Mouse (Mus musculus): ENCODE measurements around the gene Prnp. TPM values are rescaled to one million over a fixed set of nuclear protein-coding genes. Genes with fewer than 3 reads are reported as not detected.

The Prnp gene
- polyA plus RNA-seq (2015; fragmentation: Nextera tagmentation; extraction: Ambion mirVana), result 30.3 and 32.3 TPM in 2 replicates

DNA sequence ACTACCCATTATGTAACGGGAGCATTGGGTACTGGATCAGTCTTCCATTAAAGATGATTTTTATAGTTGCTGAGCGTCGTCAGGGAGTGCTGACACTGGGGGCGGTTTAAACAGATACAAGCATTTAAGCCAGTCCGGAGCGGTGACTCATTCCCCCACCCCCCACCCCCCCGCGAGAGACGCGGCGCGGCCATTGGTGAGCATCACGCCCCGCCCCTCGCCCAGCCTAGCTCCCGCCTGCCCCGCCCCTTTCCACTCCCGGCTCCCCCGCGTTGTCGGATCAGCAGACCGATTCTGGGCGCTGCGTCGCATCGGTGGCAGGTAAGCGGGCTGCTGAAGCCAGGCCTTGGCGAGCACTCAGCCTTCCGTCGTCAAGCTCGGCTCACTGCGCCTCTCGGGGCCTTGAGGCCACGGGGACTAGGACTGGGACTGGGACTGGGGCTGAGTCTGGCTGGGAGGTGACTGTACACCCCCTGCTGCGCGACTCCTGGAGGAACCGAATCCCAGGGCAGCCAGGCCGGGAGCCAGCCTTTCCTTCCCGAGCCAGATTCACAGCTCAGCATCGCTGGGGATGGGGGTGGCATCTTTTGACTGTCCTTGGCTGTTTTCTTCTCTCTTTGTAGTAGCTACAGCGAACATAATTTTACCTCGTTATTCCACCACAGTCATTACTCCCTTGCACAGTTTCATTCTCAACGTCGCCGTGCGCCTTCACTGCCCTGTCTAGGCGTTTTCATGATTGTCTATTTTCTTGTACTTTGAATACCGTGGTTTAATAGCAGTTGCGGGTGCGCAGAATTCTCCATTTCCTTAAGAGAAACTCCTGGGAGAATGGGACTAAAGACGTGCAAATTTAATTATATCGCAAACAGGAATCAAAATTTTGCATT lies at the start of gene Prnp, which contains the start of gene Prn:
Gene Prnp, plus strand, starts transcription at position 246 of the 890 bp plus-strand sequence.
Gene Prn, plus strand, starts transcription at position 275 of the 890 bp plus-strand sequence.
- 5% methylated on average over 52 of the region's 52 CpGs for WGBS (ENCODE audit: insufficient replicate concordance)

DNA sequence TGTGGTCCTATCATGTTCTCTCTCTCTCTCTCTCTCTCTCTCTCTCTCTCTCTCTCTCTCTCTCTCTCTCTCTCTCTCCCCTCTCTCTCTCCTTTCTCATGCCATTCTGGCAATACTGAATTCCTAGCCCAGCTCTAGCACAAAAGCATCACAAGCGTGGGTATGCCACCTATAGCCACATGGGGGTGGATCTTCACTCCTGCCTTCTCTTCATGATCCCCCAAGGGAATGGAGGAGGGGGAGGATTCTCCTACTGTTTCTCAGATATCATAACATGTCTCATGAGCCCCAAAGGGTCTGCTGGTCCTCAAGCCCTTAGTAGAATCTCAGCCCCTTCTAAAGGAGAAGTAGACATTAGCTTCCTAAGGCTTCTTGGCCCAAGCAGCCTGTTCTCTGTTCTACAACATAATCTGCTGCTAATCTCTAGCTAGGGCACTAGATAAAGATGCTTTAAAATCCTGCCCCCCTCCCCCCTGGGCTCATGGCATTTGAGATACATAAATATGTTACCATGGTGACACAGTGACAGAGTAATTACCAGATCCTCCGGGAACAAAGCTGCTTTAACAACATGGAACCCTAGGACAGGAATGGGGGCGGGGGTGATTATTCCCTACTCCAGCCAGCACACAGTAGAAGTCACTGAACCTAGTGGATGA lies 47.0 kb upstream of the Prnp start:
- H3K4me3 ChIP-seq (replicated peaks), result no peak overlapping the region
- 72% methylated on average over 3 of the region's 3 CpGs for WGBS (ENCODE audit: insufficient replicate concordance)
- peaks cover 28% of the 10 kb centered on the region for H3K4me1 ChIP-seq (replicated peaks)
- H3K27me3 ChIP-seq, result no peaks in the 10 kb centered on the region; the same call in 1 of the 2 replicates
- H3K27ac ChIP-seq, result no peak overlapping the region
- no peak overlapping the region for H3K9ac ChIP-seq
- no peaks in the 10 kb centered on the region for H3K9me3 ChIP-seq (replicated peaks)
- DNase-seq (no peak), ATAC-seq (ENCODE audit: low read depth) (no peak)
- no peaks in the 10 kb centered on the region for H3K36me3 ChIP-seq
- no peak overlapping the region for H3K4me2 ChIP-seq

More for the DNA sequence above, at the start of gene Prnp, which contains the start of gene Prn:
- Histone ChIP-seq H3K9me3 (replicated peaks) (no peaks in the 10 kb centered on the region), H3K27ac (peak within 1 kb of the TSS; percentile 86), H3K4me1 (replicated peaks) (peaks cover 54% of the 10 kb centered on the region), H3K9ac (peak within 1 kb of the TSS; percentile 91), H3K4me3 (replicated peaks) (peak within 1 kb of the TSS; percentile 80), H3K36me3 (peaks cover 6% of the 10 kb centered on the region), H3K4me2 (peak within 1 kb of the TSS; percentile 82), H3K27me3 (no peaks in the 10 kb centered on the region)
- DNase-seq (peak; percentile 90), ATAC-seq (ENCODE audit: low read depth) (peak; percentile 88)

DNA sequence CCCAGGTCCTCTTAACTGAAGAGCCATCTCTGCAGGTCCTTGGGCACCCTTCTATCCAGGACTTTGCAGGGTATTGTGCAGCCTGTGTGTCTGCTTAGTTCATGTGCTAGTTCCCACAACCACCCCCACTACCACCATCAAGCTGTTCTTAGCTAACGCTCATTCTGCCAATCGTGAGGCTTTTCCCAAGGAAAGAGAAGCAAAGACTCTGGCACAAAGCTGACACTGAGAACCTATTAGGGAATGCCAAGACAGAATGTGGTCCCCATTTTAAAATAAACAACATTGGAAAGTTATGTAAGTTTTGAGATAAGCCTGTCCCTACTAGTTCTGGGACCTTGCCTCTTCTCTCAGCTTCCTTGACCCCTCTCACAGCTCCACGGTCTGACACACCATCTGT lies 46.3 kb upstream of the Prnp start:
- Histone ChIP-seq H3K9me3 (replicated peaks) (no peaks in the 10 kb centered on the region), H3K27ac (peak overlapping the region; percentile 62), H3K4me1 (replicated peaks) (peaks cover 32% of the 10 kb centered on the region), H3K4me2 (no peak overlapping the region), H3K4me3 (replicated peaks) (no peak overlapping the region), H3K36me3 (no peaks in the 10 kb centered on the region), H3K9ac (no peak overlapping the region), H3K27me3 (no peaks in the 10 kb centered on the region; the same call in 1 of the 2 replicates)
- ATAC-seq (ENCODE audit: low read depth), result no peak
- no peak for DNase-seq
- 58% methylated on average over 3 of the region's 3 CpGs for WGBS (ENCODE audit: insufficient replicate concordance)

DNA sequence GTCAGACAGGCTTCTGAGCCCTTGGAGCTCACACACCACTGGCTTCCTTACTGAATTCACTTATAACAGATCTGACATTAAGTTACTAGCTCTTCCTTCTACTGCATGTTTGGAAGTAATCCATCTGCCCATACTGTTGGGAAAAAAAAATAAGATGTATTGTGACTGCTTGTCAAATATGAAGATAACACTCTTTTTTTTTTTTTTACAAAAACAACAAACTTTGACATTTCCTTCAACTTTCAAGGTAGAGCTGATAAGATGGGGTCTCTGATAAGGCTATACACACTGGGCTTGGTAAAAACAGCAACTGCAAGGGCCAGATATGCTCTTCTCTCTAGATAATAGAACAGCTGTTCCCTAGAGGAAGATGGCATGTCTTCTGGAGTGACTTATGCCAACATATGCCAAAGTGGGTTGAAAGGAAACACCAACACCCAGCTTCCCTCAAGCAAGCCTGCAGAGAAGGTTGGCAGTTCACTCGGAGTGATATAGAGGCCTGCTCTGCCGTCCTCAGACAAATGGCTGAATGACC lies 45.4 kb upstream of the Prnp start:
- no peak overlapping the region for H3K9ac ChIP-seq
- H3K9me3 ChIP-seq (replicated peaks), result no peaks in the 10 kb centered on the region
- DNase-seq (peak; percentile 28), ATAC-seq (ENCODE audit: low read depth) (peak; percentile 80)
- H3K4me2 ChIP-seq, result no peak overlapping the region
- H3K27me3 ChIP-seq, result no peaks in the 10 kb centered on the region
- H3K4me3 ChIP-seq (replicated peaks), result no peak overlapping the region
- H3K4me1 ChIP-seq (replicated peaks), result peaks cover 32% of the 10 kb centered on the region
- peak overlapping the region; percentile 62 for H3K27ac ChIP-seq
- no peaks in the 10 kb centered on the region for H3K36me3 ChIP-seq
- 56% methylated on average over 2 of the region's 2 CpGs for WGBS (ENCODE audit: insufficient replicate concordance)

DNA sequence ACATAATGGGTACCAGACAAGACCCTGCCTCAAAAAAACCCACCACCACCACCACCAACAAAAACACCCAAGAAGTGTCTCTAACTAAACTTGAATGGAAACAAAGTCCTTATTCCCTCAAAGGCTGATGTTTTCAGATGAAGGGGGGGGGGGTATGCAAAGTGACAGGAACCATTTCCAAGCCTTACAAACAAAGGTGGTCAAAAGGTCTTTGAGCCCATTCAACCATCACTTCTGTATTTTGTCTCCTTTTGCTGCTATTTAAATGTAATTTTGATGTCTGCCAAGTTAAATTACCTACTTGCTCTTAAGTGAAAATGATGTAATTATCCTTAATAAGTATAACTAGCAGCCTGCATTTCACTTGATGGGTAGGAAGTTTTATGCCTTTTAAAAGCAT lies 43.1 kb upstream of the Prnp start:
- Histone ChIP-seq H3K9me3 (replicated peaks) (no peaks in the 10 kb centered on the region), H3K27ac (no peak overlapping the region), H3K4me2 (no peak overlapping the region), H3K4me3 (replicated peaks) (no peak overlapping the region), H3K9ac (no peak overlapping the region), H3K4me1 (replicated peaks) (peaks cover 32% of the 10 kb centered on the region), H3K27me3 (no peaks in the 10 kb centered on the region), H3K36me3 (no peaks in the 10 kb centered on the region)
- no peak for DNase-seq
- ATAC-seq (ENCODE audit: low read depth), result no peak

DNA sequence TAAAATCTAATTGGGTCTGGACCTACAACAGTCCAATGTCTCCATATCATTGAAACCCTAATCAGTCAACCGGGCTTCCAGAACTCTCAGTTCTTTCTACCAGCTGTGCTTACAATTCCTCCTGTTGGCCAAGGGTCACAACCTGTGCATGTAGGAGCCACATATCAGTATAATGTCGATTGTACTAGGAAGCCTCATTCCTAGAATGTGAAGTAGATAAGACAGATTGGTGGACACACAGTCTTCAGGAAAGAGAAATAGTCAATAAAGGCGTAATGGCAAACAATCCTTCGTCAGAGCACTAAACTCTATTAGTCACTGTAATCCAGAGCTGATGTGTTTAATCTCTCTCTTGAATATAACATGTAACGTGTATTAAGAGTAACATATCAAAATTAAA lies 40.7 kb upstream of the Prnp start:
- H3K9me3 ChIP-seq (replicated peaks), result no peaks in the 10 kb centered on the region
- no peaks in the 10 kb centered on the region for H3K36me3 ChIP-seq
- peaks cover 20% of the 10 kb centered on the region for H3K4me1 ChIP-seq (replicated peaks)
- no peak overlapping the region for H3K27ac ChIP-seq
- H3K4me2 ChIP-seq, result no peak overlapping the region
- no peak overlapping the region for H3K9ac ChIP-seq
- no peaks in the 10 kb centered on the region for H3K27me3 ChIP-seq
- H3K4me3 ChIP-seq (replicated peaks), result no peak overlapping the region
- 62% methylated on average over 5 of the region's 5 CpGs for whole genome bisulfite sequencing (ENCODE audit: insufficient replicate concordance)
- DNase-seq (no peak), ATAC-seq (ENCODE audit: low read depth) (no peak)

DNA sequence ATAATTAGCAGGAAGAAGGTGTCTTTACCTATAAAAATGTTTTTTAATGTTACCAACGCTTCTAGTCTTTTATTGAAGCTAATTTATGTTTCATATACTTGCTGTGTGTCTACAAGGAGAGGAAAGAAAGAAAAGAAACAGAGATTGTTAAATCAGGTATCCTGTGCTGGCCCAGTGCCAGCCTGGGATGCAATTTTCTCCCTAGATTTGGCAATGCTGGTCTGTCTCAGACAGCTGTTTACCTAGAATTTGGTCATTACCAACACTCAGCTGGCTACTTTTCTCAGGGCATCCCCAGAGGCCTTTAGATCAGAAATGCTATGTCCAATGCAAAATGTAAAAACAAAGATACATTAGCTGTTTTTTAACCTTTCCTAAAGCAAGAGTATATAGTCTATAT lies 36.4 kb upstream of the Prnp start:
- ATAC-seq (ENCODE audit: low read depth) (no peak), DNase-seq (no peak)
- Histone ChIP-seq H3K4me2 (no peak overlapping the region), H3K9ac (no peak overlapping the region), H3K27me3 (no peaks in the 10 kb centered on the region), H3K9me3 (replicated peaks) (no peaks in the 10 kb centered on the region), H3K36me3 (no peaks in the 10 kb centered on the region), H3K27ac (no peak overlapping the region), H3K4me3 (replicated peaks) (no peak overlapping the region), H3K4me1 (replicated peaks) (no peaks in the 10 kb centered on the region)
- WGBS (ENCODE audit: insufficient replicate concordance), result 48% methylated on average over 1 of the region's 1 CpGs

DNA sequence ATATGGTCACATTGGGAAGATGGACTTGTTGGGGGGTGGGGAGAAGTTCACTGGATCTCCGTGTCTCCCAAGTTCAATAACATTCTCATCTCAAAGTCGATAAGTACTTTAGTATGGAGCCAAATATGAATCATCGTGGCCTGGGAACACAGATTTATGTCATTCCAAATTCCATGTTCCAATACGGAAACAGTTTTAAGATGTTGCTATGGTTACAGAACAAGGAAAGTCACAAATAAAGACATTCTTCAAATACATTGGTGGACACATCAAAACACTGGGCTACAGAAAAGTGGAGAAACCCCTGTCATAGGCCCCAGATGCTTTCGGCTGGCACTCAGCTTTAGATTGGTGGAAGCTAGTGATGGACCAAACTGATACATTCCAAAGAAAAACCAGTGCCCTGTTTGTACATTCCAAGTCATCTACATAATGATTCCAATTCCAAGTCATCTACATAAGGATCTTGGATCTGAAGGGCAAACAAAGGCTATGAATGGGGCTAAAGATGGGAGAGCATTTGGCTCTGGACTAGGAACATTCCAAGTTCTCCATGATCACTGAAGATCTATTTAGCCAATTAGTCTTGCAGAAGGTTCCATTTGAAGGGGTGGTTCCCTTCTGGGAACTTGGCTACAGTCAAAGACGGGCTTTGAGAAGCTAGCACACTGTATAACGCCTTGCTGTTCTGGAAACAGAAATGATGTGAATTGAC lies 33.0 kb upstream of the Prnp start:
- Histone ChIP-seq H3K36me3 (no peaks in the 10 kb centered on the region), H3K27ac (no peak overlapping the region), H3K9me3 (replicated peaks) (no peaks in the 10 kb centered on the region), H3K4me3 (replicated peaks) (no peak overlapping the region), H3K4me1 (replicated peaks) (no peaks in the 10 kb centered on the region), H3K4me2 (no peak overlapping the region), H3K9ac (no peak overlapping the region), H3K27me3 (no peaks in the 10 kb centered on the region)
- no peak for ATAC-seq (ENCODE audit: low read depth)
- DNase-seq, result no peak
- 76% methylated on average over 7 of the region's 7 CpGs for WGBS (ENCODE audit: insufficient replicate concordance)

DNA sequence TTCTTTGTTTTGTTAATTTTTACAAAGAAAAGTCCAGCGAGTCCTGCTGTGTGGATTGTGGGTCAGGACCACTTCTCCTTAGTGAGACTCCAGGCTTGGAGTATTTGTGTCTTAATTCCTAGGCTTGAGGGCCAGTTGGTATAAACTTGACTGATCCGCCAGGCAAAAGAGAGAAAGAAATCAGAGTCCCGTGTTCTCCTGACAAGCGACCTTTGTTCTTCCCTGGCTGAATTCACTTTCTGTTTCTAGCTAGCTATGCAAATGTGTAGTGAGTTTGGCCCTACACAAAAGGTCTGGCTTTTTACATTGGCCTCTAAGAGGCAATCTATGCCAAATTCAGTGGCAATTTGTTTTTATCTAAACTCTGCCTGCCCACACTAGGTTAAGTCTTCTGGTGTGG lies 28.0 kb upstream of the Prnp start:
- no peak overlapping the region for H3K27ac ChIP-seq

DNA sequence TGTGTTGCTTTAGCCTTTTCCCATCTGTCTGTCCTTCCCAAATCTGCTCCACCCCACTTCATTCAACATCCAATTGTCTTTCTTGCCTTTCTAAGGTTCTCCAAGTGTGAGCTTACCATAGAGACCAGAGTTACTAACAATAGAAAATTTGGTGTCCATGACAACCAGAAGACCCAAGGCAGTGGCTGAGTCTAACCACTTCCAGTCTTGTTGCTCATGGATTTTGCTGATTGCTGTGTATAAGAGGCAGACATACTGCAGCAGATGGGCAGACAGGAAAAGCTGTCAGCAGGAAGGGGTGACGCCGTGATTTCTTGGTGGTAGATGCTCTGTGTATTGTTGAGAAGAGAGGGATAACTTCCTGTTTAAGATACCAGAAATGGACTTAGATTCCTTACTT lies 26.6 kb upstream of the Prnp start:
- Histone ChIP-seq H3K9me3 (replicated peaks) (no peaks in the 10 kb centered on the region), H3K36me3 (no peaks in the 10 kb centered on the region), H3K27me3 (peaks cover 4% of the 10 kb centered on the region; the same call in 1 of the 2 replicates), H3K9ac (no peak overlapping the region), H3K4me1 (replicated peaks) (no peaks in the 10 kb centered on the region), H3K4me2 (no peak overlapping the region), H3K27ac (no peak overlapping the region), H3K4me3 (replicated peaks) (no peak overlapping the region)
- DNase-seq, result no peak
- WGBS (ENCODE audit: insufficient replicate concordance), result 10% methylated on average over 2 of the region's 2 CpGs
- ATAC-seq (ENCODE audit: low read depth), result no peak

More for the DNA sequence above, 28.0 kb upstream of the Prnp start:
- Histone ChIP-seq H3K4me2 (no peak overlapping the region), H3K9ac (no peak overlapping the region), H3K27me3 (0 out of 2 replicates have a peak, but pooled peaks cover 2% of the 10 kb centered on the region), H3K4me3 (replicated peaks) (no peak overlapping the region), H3K36me3 (no peaks in the 10 kb centered on the region), H3K9me3 (replicated peaks) (no peaks in the 10 kb centered on the region), H3K4me1 (replicated peaks) (no peaks in the 10 kb centered on the region)
- DNase-seq (no peak), ATAC-seq (ENCODE audit: low read depth) (no peak)
- 63% methylated on average over 4 of the region's 4 CpGs for WGBS (ENCODE audit: insufficient replicate concordance)

Data from liver, embryonic 13.5 days (tissue).